Mouse (Mus musculus) cerebellum, postnatal 25 days (tissue): Measurements from ENCODE around the gene E2f3.

Experiments
- DNase-seq, 2 experiments: peaks; one replicate each; pipeline ENCODE4 v3.0.0; 2021; ENCODE audit warnings: mixed read lengths in 2 of 2

The E2f3 gene

GRCm38 (mm10) chr13:29977358-29977757, 8.5 kb downstream of the E2f3 start:
- peak in 1 of 2 experiments; percentile 50 for DNase-seq

GRCm38 (mm10) chr13:29974066-29974465, 11.8 kb downstream of the E2f3 start:
- peak in 1 of 2 experiments; percentile 39 for DNase-seq

- DNase-seq, result no peak
Observed at GRCm38 (mm10) chr13:29973610-29974009, 12.3 kb downstream of the E2f3 start.

- no peak for DNase-seq
Observed at GRCm38 (mm10) chr13:29970333-29970732, 15.5 kb downstream of the E2f3 start.

- DNase-seq, result no peak
Observed at GRCm38 (mm10) chr13:29968636-29969035, 17.2 kb downstream of the E2f3 start.

- no peak for DNase-seq
Observed at GRCm38 (mm10) chr13:29967367-29967766, 18.5 kb downstream of the E2f3 start.

- DNase-seq, result no peak
Observed at GRCm38 (mm10) chr13:29966966-29967365, 18.9 kb downstream of the E2f3 start.

- DNase-seq, result no peak
Observed at GRCm38 (mm10) chr13:29964087-29964486, 21.8 kb downstream of the E2f3 start.

GRCm38 (mm10) chr13:29960416-29960815, 25.4 kb downstream of the E2f3 start:
- DNase-seq, result no peak

- DNase-seq, result no peak
Observed at GRCm38 (mm10) chr13:29957731-29958254, 28.1 kb downstream of the E2f3 start.

GRCm38 (mm10) chr13:29956821-29957421, 28.9 kb downstream of the E2f3 start:
- DNase-seq, result peak; percentile 59 to 70

- DNase-seq, result no peak
Observed at GRCm38 (mm10) chr13:29955296-29955695, 30.6 kb downstream of the E2f3 start.

GRCm38 (mm10) chr13:29954741-29955140, 31.1 kb downstream of the E2f3 start:
- no peak for DNase-seq

GRCm38 (mm10) chr13:29953417-29954045, 32.3 kb downstream of the E2f3 start:
- no peak for DNase-seq

- DNase-seq, result peak in 1 of 2 experiments; percentile 24
Observed at GRCm38 (mm10) chr13:29946045-29946444, 39.8 kb downstream of the E2f3 start.

GRCm38 (mm10) chr13:29944915-29945570, 40.8 kb downstream of the E2f3 start:
- no peak for DNase-seq

GRCm38 (mm10) chr13:29944493-29944892, 41.4 kb downstream of the E2f3 start:
- DNase-seq, result no peak

GRCm38 (mm10) chr13:29943541-29944039, 42.3 kb downstream of the E2f3 start:
- peak in 1 of 2 experiments; percentile 31 for DNase-seq

GRCm38 (mm10) chr13:29940071-29940470, 45.8 kb downstream of the E2f3 start:
- DNase-seq, result no peak

- no peak for DNase-seq
Observed at GRCm38 (mm10) chr13:29939399-29939798, 46.5 kb downstream of the E2f3 start.

GRCm38 (mm10) chr13:29938776-29939175, 47.1 kb downstream of the E2f3 start:
- no peak for DNase-seq

- no peak for DNase-seq
Observed at GRCm38 (mm10) chr13:29926168-29926567, 59.7 kb downstream of the E2f3 start.

- no peak for DNase-seq
Observed at GRCm38 (mm10) chr13:29919841-29920240, 66.0 kb downstream of the E2f3 start.

- no peak for DNase-seq
Observed at GRCm38 (mm10) chr13:29916561-29916960, 69.3 kb downstream of the E2f3 start.
